Mouse (Mus musculus) liver, adult (tissue): Measurements from ENCODE around the gene Tgm2.

Source experiments
- GATA4 ChIP-seq: IDR thresholded peaks from 2 replicates; pipeline ENCODE4 v1.6.1; 2014; ENCODE audit warnings: mild to moderate bottlenecking, low read length; ENCODE audit not compliant: insufficient replicate concordance

Gene Tgm2

DNA sequence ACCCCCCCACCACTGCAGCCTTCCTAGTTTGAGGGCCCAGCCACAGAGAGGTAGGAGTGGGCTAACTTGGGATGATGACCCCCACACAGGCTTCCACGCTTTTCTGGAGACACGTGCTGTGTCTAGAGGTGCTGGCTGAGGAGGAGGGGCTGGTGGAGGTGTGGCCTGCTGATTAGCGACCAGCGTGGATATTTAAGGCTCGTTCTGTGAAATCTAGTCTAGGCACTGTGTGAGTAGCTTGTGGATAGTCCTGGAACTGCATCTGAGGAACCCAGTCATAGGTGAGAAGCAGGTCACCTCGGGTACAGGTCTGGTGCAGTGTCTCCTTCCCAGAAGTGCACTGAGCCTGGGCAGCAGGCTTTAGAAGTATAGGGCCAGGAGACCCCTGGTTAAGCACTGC lies 29.6 kb downstream of the Tgm2 start:
- no peak for TF ChIP-seq GATA4

- TF ChIP-seq GATA4, result no peak
Observed at GRCm38 (mm10) chr2:158115838-158116453, 30.3 kb downstream of the Tgm2 start.

DNA sequence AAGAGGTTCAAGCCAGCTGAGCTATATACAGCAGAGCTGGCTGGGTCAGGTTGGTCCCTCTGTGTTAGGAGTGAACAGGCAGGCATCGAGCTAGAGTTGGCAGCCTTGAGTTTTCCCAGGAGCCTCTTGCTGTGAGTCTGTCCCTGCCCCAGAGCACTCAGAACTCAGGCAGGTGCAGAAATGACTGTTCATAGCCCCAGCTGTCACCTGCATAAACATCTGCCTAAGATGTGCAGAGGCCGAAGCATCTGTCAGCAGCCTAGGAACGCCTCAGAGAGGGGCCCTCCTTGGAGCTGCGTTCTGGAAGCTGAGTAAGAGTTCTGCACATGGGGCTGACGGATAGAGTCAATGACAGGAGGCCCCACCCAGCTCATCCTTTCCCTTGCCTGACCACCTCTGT lies 31.3 kb downstream of the Tgm2 start:
- no peak for TF ChIP-seq GATA4

- peak; percentile 95 for TF ChIP-seq GATA4
Observed at GRCm38 (mm10) chr2:158113591-158114257, 32.5 kb downstream of the Tgm2 start.

- no peak for TF ChIP-seq GATA4
Observed at GRCm38 (mm10) chr2:158109516-158109915, 36.7 kb downstream of the Tgm2 start.

- no peak for TF ChIP-seq GATA4
Observed at GRCm38 (mm10) chr2:158106947-158107587, 39.2 kb downstream of the Tgm2 start.

GRCm38 (mm10) chr2:158105605-158106004 lies 40.6 kb downstream of the Tgm2 start:
- TF ChIP-seq GATA4, result no peak

DNA sequence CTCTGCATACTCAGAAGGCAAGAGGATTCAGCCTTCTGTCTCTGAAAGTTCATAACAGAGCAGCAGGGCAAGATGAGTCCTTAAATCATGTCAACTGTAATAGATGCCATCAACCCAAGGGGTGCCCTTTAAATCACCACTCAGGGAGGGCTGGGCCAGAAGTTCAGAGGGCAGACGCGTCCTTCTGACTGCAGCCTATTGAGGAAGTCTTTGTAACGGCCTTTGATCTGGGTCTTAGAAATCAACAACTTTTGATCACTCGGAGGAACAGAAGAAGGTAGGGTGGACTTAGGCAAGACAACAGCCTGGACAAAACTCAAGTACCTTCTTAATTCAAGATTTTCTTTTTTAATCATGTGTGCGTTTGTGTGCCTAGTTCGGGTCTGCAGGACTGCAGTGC lies 41.3 kb downstream of the Tgm2 start:
- TF ChIP-seq GATA4, result no peak

DNA sequence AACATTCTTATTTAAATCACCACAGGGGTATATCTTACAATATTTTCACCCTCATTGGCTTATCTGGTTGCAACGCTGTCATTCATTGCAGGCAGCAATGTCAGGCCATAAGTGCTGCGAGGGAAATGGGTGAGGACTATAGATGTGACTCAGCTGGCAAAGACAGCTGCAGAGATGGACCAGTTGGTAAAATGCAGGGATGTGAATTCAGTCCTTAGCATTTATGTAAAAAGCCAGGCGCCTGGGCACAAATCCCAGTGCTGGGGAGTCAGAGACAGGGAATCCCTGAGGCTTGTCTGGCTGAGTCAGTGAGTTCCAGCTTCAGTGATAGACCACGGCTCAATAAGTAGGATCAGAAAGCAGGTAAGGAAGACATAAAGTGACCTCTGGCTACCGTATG lies 44.5 kb downstream of the Tgm2 start:
- TF ChIP-seq GATA4, result no peak

DNA sequence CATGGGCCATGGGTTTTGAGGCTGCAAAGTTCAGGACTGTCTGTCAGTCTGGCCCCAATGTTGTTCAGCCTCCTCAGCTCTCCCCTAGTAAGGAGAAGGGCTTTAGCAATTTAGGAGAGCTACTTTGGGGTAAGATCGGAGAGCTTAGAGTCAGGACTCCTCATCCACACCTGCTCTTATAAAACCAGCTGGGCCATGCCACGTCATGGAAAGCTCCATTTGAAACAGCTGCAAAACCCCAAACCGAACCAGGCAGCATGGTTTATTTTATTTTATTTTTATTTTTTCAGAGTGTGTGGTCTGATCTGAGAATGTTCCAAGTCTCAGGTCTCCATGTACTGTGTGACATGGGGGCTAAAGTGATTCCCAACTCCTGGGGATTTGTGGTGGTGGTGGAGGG lies 46.7 kb downstream of the Tgm2 start:
- no peak for TF ChIP-seq GATA4

DNA sequence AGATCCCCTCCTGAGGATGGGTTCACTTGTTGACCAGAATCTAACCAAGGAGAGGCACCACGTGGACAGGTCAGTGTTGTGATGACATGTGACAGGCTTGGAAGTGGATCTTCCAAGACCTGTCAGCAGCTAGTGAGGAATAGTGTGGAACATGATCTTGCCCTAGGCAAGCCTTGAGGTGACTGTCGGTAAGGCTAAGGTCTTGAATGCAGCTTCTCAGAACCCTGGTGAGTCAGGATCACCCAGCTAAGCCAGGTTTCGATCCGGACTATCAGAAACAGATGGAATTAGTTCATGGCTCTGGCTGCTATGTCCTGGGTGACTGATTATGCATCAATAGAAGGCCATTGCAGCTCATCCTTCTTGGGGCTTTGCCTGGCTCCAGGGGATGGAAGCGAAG lies 47.5 kb downstream of the Tgm2 start:
- no peak for TF ChIP-seq GATA4

DNA sequence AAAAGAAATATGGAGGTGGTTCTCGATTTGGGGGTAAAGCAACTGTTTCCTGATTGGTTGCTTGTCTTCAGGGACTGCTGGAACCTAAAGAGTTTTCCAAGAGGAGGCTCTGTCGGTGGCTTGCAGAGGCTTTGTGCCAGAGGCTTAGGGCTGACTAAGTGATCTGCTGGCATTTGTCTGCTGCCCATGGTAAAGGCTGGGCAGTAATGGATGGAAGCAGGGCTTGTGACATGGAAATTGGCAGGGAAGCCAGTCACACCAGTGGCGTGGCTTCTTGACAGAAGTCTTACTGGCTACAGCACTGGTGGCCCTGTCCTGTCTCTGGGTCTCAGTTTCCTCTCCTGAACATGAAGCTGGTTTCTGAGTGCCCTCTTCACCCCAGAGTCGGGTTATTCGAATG lies 49.2 kb downstream of the Tgm2 start:
- TF ChIP-seq GATA4, result no peak

GRCm38 (mm10) chr2:158094846-158095245 lies 51.4 kb downstream of the Tgm2 start:
- no peak for TF ChIP-seq GATA4

DNA sequence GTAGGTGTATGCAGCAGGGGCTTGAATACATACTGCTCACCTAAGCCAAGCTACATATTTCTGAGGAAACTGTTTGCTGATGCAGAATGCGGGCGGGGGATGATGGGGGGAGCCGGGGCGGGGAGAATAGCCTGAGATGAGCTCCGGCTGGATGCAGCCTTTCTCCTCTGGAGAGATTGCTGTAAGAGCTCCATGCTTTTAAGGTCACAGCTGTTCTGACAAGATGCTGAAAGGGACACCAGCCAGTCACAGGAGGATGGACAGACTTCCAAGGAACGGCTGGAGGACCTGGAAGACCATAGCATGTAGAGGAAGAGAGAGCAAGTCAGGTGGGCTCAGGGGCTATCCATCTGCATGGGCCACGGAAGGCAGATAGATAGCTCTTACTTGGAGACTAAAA lies 51.9 kb downstream of the Tgm2 start:
- no peak for TF ChIP-seq GATA4

DNA sequence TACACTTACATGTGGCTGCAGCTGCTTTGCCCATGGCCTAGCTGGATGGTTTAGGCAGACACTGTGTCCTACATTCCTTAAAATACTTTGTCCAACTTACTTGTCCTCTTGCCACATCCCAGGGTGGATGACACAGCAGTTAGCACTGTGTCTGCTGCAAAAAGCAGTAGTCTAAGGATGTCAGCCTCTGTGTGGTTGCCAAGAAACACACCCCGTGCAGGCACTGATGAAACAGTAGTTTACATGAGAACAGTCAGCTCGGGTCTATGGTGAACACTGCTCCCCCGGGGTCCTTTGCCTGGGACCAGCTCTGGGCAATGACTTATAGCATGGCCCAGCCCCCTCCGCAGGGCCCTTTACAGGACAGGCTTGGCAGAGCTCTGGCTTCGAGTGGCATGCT lies 52.9 kb downstream of the Tgm2 start:
- no peak for TF ChIP-seq GATA4

GRCm38 (mm10) chr2:158090096-158090495 lies 56.1 kb downstream of the Tgm2 start:
- no peak for TF ChIP-seq GATA4
